Mouse (Mus musculus) small intestine, adult 2 months (tissue): ENCODE measurements at regions not wholly inside any gene's neighbourhood (a gene's known extent, or its start where the extent isn't known, plus 50 kb on each side); places are given as distances from the start of the nearest gene placed in this dataset.

ENCODE experiments used
- CTCF ChIP-seq: fragments of 200-500 bp; IDR thresholded peaks from 2 replicates; pipeline ENCODE4 v1.5.1; 2012; ENCODE audit warnings: low read depth, mild to moderate bottlenecking, control low read depth, inconsistent platforms, low read length, moderate library complexity, mixed read lengths; ENCODE audit not compliant: insufficient replicate concordance, insufficient read length; ENCODE audit errors: extremely low read depth
- POLR2A ChIP-seq: fragments of 200-500 bp; IDR thresholded peaks from 2 replicates; pipeline ENCODE4 v1.6.1; 2012; ENCODE audit warnings: low read depth, mild to moderate bottlenecking, control low read depth, inconsistent platforms, low read length, moderate library complexity

- no peak for TF ChIP-seq POLR2A
- TF ChIP-seq CTCF: no peak
Observed at GRCm38 (mm10) chr4:4205158-4205557, 127.8 kb upstream of the Sdr16c6 start.
